Mouse (Mus musculus) brain, adult 10 weeks (tissue): ENCODE results near the gene Myl9. TPM values are rescaled to one million over a fixed set of nuclear protein-coding genes. Genes with fewer than 3 reads are reported as not detected.

Source experiments
- polyA plus RNA-seq: library from polyadenylated mRNA; stranded (reverse); fragments of 350-450 nt; fragmentation: Illumina TruSeq; extraction: RNeasy Lipid Tissue Mini Kit (QIAGEN cat#74804); gene quantifications from one replicate; pipeline ENCODE4 v1.2.3, GENCODE M21; 2015; ENCODE audit warnings: low read depth, low replicate concordance

The Myl9 gene
- 36.4 TPM for polyA plus RNA-seq

GRCm38 (mm10) chr2:156774738-156775454 is at the start of gene Myl9:
Myl9 (plus strand) TSS chr2:156775420.

Other genes with a start within 250 kb of the Myl9 start
- gene Aar2, start 227.8 kb upstream of the Myl9 start, polyA plus RNA-seq: 32.4 TPM
- 135 TPM for gene Dlgap4, start 161.7 kb upstream of the Myl9 start, polyA plus RNA-seq
- 1.1 TPM for gene Tgif2, start 64.6 kb downstream of the Myl9 start, polyA plus RNA-seq
- 1.6 TPM for gene 4930518I15Rik, start 82.5 kb downstream of the Myl9 start, polyA plus RNA-seq
- 93.8 TPM for gene Rab5if, start 87.7 kb downstream of the Myl9 start, polyA plus RNA-seq
- 0.55 TPM for gene Sla2, start 111.8 kb downstream of the Myl9 start, polyA plus RNA-seq
- gene Ndrg3, start 216.6 kb downstream of the Myl9 start, polyA plus RNA-seq: 503 TPM
- 5.0 TPM for gene Dsn1, start 231.7 kb downstream of the Myl9 start, polyA plus RNA-seq